Mouse (Mus musculus) layer of hippocampus, postnatal 10 days (tissue): ENCODE results near the gene Zbtb20. TPM values are rescaled to one million over a fixed set of nuclear protein-coding genes. Genes with fewer than 3 reads are reported as not detected.

Experiments used
- DNase-seq, 2 experiments: peaks; one replicate each; pipeline ENCODE4 v3.0.0; 2021; ENCODE audit warnings: low spot score in 2 of 2
- total RNA-seq, 2 experiments: library from RNA; stranded (reverse); gene quantifications; 2 replicates each; pipeline ENCODE4 v1.2.3; 2021

Gene Zbtb20
- total RNA-seq, 2 experiments from 2014 or later: 310 to 333 TPM

- DNase-seq: no peak
Measured at GRCm38 (mm10) chr16:43581551-43581950, 705.9 kb downstream of the Zbtb20 start.

- DNase-seq: no peak
Measured at GRCm38 (mm10) chr16:43586859-43587429, 711.3 kb downstream of the Zbtb20 start.

GRCm38 (mm10) chr16:43590704-43591493 is 715.2 kb downstream of the Zbtb20 start:
- no peak for DNase-seq

- no peak for DNase-seq
Measured at GRCm38 (mm10) chr16:43592062-43592461, 716.4 kb downstream of the Zbtb20 start.

- no peak for DNase-seq
Measured at GRCm38 (mm10) chr16:43592801-43593200, 717.1 kb downstream of the Zbtb20 start.

- DNase-seq: peak; percentile 46 to 53
Measured at GRCm38 (mm10) chr16:43597375-43598060, 721.8 kb downstream of the Zbtb20 start.

- DNase-seq: no peak
Measured at GRCm38 (mm10) chr16:43599707-43600106, 724.0 kb downstream of the Zbtb20 start.

- DNase-seq: no peak
Measured at GRCm38 (mm10) chr16:43602573-43602972, 726.9 kb downstream of the Zbtb20 start.

- DNase-seq: no peak
Measured at GRCm38 (mm10) chr16:43603591-43604141, 728.0 kb downstream of the Zbtb20 start.

GRCm38 (mm10) chr16:43604399-43605013 is 728.8 kb downstream of the Zbtb20 start:
- no peak for DNase-seq

- DNase-seq: no peak
Measured at GRCm38 (mm10) chr16:43607086-43607485, 731.4 kb downstream of the Zbtb20 start.

- no peak for DNase-seq
Measured at GRCm38 (mm10) chr16:43608066-43608465, 732.4 kb downstream of the Zbtb20 start.

GRCm38 (mm10) chr16:43610375-43610774 is 734.7 kb downstream of the Zbtb20 start:
- DNase-seq: no peak

- no peak for DNase-seq
Measured at GRCm38 (mm10) chr16:43616348-43616747, 740.7 kb downstream of the Zbtb20 start.

GRCm38 (mm10) chr16:43617346-43617745 is 741.7 kb downstream of the Zbtb20 start:
- DNase-seq: no peak

- no peak for DNase-seq
Measured at GRCm38 (mm10) chr16:43618286-43618685, 742.6 kb downstream of the Zbtb20 start.

GRCm38 (mm10) chr16:43619277-43619676 is 743.6 kb downstream of the Zbtb20 start:
- no peak for DNase-seq

- no peak for DNase-seq
Measured at GRCm38 (mm10) chr16:43620359-43620758, 744.7 kb downstream of the Zbtb20 start.

- DNase-seq: no peak
Measured at GRCm38 (mm10) chr16:43623315-43624000, 747.8 kb downstream of the Zbtb20 start.

GRCm38 (mm10) chr16:43624876-43625275 is 749.2 kb downstream of the Zbtb20 start:
- no peak for DNase-seq

GRCm38 (mm10) chr16:43625289-43625688 is 749.6 kb downstream of the Zbtb20 start:
- DNase-seq: no peak
